Mouse (Mus musculus): ENCODE results near the gene Stx8. TPM values are rescaled to one million over a fixed set of nuclear protein-coding genes. Genes with fewer than 3 reads are reported as not detected.

Gene Stx8
- total RNA-seq, 1 experiment from 2014 or later: 35.1 TPM

- DNase-seq: no peak
Measured at GRCm38 (mm10) chr11:68228941-68229665, 263.1 kb downstream of the Stx8 start.

GRCm38 (mm10) chr11:68231558-68231957 lies 265.6 kb downstream of the Stx8 start:
- no peak for DNase-seq

- no peak for DNase-seq
Measured at GRCm38 (mm10) chr11:68233469-68233965, 267.5 kb downstream of the Stx8 start.

GRCm38 (mm10) chr11:68239756-68240155 lies 273.8 kb downstream of the Stx8 start:
- no peak for DNase-seq

GRCm38 (mm10) chr11:68244254-68244991 lies 278.4 kb downstream of the Stx8 start:
- no peak for DNase-seq

GRCm38 (mm10) chr11:68244992-68245261 lies 278.9 kb downstream of the Stx8 start:
- DNase-seq: no peak

GRCm38 (mm10) chr11:68247897-68248296 lies 281.9 kb downstream of the Stx8 start:
- DNase-seq: no peak

GRCm38 (mm10) chr11:68250106-68250505 lies 284.1 kb downstream of the Stx8 start:
- no peak for DNase-seq

GRCm38 (mm10) chr11:68253531-68253930 lies 287.5 kb downstream of the Stx8 start:
- no peak for DNase-seq

Small RNA genes lying within 50 kb of the gene (microRNA-seq; reads per million reads assigned to microRNA genes)
- gene Mir6406: 0 reads per million in 2 experiments

Other genes with a start within 250 kb of the Stx8 start
- not detected in 2 replicates for gene Glp2r, start 195.0 kb upstream of the Stx8 start, total RNA-seq (2021)
- gene Gsg1l2, start 191.6 kb upstream of the Stx8 start, total RNA-seq (2021): not detected in 2 replicates
- not detected in 2 replicates for gene Dhrs7c, start 168.0 kb upstream of the Stx8 start, total RNA-seq (2021)
- gene Usp43, start 44.0 kb upstream of the Stx8 start, total RNA-seq (2021): 1.5 and 3.0 TPM in 2 replicates
- not detected in 2 replicates for gene Cfap52, start 542 bp upstream of the Stx8 start, total RNA-seq (2021)

Measured in adrenal gland, postnatal 25 days (tissue).